Mouse (Mus musculus): ENCODE results near the gene Fam20c. TPM values are rescaled to one million over a fixed set of nuclear protein-coding genes. Genes with fewer than 3 reads are reported as not detected.

Fam20c gene
- polyA plus RNA-seq, 1 experiment from 2014 or later: 51.2 TPM

GRCm38 (mm10) chr5:138848102-138848501 lies 93.8 kb downstream of the Fam20c start:
- H3K4me2 ChIP-seq (ENCODE audit: low read length): peak overlapping the region; percentile 35
- H3K36me3 ChIP-seq (ENCODE audit: control insufficient read depth, insufficient read depth, low read length): no peaks in the 10 kb centered on the region
- no peaks in the 10 kb centered on the region for H3K9me3 ChIP-seq (ENCODE audit: control insufficient read depth, low read length)
- no peaks in the 10 kb centered on the region for H3K27me3 ChIP-seq (ENCODE audit: control insufficient read depth, insufficient read depth, low read length)
- H3K4me3 ChIP-seq (replicated peaks; ENCODE audit: low read depth, low read length): no peak overlapping the region
- no peaks in the 10 kb centered on the region for H3K4me1 ChIP-seq (ENCODE audit: control insufficient read depth, insufficient read depth, low read length)
- ATAC-seq (ENCODE audit: low FRiP score, low TSS enrichment) (peak; percentile 63; the same call in 1 of the 2 replicates), DNase-seq (peak; percentile 94)
- no peak overlapping the region for H3K27ac ChIP-seq (replicated peaks; ENCODE audit: low read depth, low read length)
- H3K9ac ChIP-seq (replicated peaks; ENCODE audit: low read length): no peak overlapping the region
- 3% methylated on average over 7 of the region's 7 CpGs for WGBS

DNA sequence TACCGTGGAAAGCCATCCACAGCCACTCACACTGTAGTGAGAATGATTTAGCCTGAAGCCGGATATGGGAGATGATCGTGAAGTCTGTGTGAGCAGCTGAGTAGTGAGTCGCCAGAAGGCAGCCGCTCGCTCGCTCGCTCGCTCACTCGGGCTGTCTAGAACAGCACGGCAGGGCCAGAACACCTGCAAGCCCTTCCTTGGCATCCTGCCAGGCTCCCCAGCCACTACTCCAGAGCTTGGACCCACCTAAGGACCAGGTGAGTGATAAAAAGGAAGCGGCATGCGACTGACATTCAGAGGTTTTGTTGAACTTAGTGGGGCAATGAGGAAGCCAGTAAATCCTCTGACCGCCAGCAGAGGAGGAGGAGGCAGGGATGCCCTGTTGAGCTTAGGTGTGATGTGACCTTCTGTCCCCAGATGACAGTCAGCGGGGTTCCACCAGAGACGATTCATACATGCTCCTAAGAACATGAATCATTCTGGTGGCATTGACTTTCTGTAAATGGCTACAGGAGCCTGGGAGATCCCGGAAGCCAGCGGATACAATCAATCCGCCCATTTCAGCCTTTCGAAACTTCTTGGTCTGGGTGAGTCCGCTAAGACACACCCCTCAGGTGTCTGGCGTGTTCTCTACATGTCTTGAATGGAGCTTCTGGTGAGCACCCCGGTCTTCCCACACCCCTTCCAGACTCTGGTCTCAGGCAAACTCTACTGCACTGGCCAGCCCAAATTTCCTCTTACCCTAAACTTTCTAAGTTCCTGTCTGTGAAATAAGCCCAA lies 95.6 kb downstream of the Fam20c start:
- no peak overlapping the region for H3K4me3 ChIP-seq (replicated peaks; ENCODE audit: low read depth, low read length)
- ATAC-seq (ENCODE audit: low FRiP score, low TSS enrichment) (no peak), DNase-seq (no peak)
- WGBS: 83% methylated on average over 23 of the region's 23 CpGs
- no peaks in the 10 kb centered on the region for H3K36me3 ChIP-seq (ENCODE audit: control insufficient read depth, insufficient read depth, low read length)
- no peaks in the 10 kb centered on the region for H3K27me3 ChIP-seq (ENCODE audit: control insufficient read depth, insufficient read depth, low read length)
- no peak overlapping the region for H3K27ac ChIP-seq (replicated peaks; ENCODE audit: low read depth, low read length)
- H3K4me1 ChIP-seq (ENCODE audit: control insufficient read depth, insufficient read depth, low read length): no peaks in the 10 kb centered on the region
- no peak overlapping the region for H3K4me2 ChIP-seq (ENCODE audit: low read length)
- H3K9ac ChIP-seq (replicated peaks; ENCODE audit: low read length): no peak overlapping the region
- no peaks in the 10 kb centered on the region for H3K9me3 ChIP-seq (ENCODE audit: control insufficient read depth, low read length)

GRCm38 (mm10) chr5:138850462-138850844 lies 96.1 kb downstream of the Fam20c start:
- no peak overlapping the region for H3K4me2 ChIP-seq (ENCODE audit: low read length)
- no peak overlapping the region for H3K27ac ChIP-seq (replicated peaks; ENCODE audit: low read depth, low read length)
- H3K4me1 ChIP-seq (ENCODE audit: control insufficient read depth, insufficient read depth, low read length): no peaks in the 10 kb centered on the region
- ATAC-seq (ENCODE audit: low FRiP score, low TSS enrichment) (no peak), DNase-seq (no peak)
- no peaks in the 10 kb centered on the region for H3K9me3 ChIP-seq (ENCODE audit: control insufficient read depth, low read length)
- H3K4me3 ChIP-seq (replicated peaks; ENCODE audit: low read depth, low read length): no peak overlapping the region
- no peak overlapping the region for H3K9ac ChIP-seq (replicated peaks; ENCODE audit: low read length)
- H3K27me3 ChIP-seq (ENCODE audit: control insufficient read depth, insufficient read depth, low read length): no peaks in the 10 kb centered on the region
- 83% methylated on average over 5 of the region's 5 CpGs for WGBS
- H3K36me3 ChIP-seq (ENCODE audit: control insufficient read depth, insufficient read depth, low read length): no peaks in the 10 kb centered on the region

DNA sequence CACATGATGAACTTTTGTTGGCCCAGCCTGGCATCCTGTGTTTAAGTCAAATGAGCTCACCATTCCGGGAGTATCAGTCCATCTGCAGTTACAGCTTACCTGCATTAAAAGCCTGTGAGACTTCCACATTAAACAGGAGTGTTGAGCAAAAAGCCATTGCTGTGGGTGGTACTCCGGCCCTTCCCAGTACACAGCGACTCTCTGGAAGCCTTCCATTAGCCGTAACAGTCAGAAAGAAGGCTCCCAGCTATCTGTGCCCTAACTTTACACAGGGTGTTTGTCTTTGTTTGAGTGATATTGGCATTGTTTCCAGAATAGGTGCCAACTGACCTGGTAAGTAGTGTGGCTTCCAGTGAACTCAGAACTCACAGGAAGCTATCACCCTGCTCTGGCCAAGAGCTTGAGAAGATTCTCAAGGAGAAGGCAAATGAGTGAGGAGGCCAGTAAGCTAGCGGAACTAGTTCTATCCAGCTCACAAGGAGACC lies 97.0 kb downstream of the Fam20c start:
- Histone ChIP-seq H3K9ac (replicated peaks; ENCODE audit: low read length) (no peak overlapping the region), H3K36me3 (ENCODE audit: control insufficient read depth, insufficient read depth, low read length) (no peaks in the 10 kb centered on the region), H3K27me3 (ENCODE audit: control insufficient read depth, insufficient read depth, low read length) (no peaks in the 10 kb centered on the region), H3K4me1 (ENCODE audit: control insufficient read depth, insufficient read depth, low read length) (no peaks in the 10 kb centered on the region), H3K4me2 (ENCODE audit: low read length) (no peak overlapping the region), H3K4me3 (replicated peaks; ENCODE audit: low read depth, low read length) (no peak overlapping the region), H3K27ac (replicated peaks; ENCODE audit: low read depth, low read length) (no peak overlapping the region), H3K9me3 (ENCODE audit: control insufficient read depth, low read length) (no peaks in the 10 kb centered on the region)
- WGBS: 93% methylated on average over 5 of the region's 5 CpGs
- ATAC-seq (ENCODE audit: low FRiP score, low TSS enrichment) (no peak), DNase-seq (no peak)

- Histone ChIP-seq H3K4me2 (ENCODE audit: low read length) (no peak overlapping the region), H3K27ac (replicated peaks; ENCODE audit: low read depth, low read length) (no peak overlapping the region), H3K4me3 (replicated peaks; ENCODE audit: low read depth, low read length) (no peak overlapping the region), H3K36me3 (ENCODE audit: control insufficient read depth, insufficient read depth, low read length) (no peaks in the 10 kb centered on the region), H3K27me3 (ENCODE audit: control insufficient read depth, insufficient read depth, low read length) (no peaks in the 10 kb centered on the region), H3K4me1 (ENCODE audit: control insufficient read depth, insufficient read depth, low read length) (no peaks in the 10 kb centered on the region), H3K9ac (replicated peaks; ENCODE audit: low read length) (no peak overlapping the region), H3K9me3 (ENCODE audit: control insufficient read depth, low read length) (no peaks in the 10 kb centered on the region)
- 67% methylated on average over 4 of the region's 4 CpGs for WGBS
- DNase-seq (no peak), ATAC-seq (ENCODE audit: low FRiP score, low TSS enrichment) (no peak)
Measured at GRCm38 (mm10) chr5:138852151-138852550, 97.8 kb downstream of the Fam20c start.

- H3K27ac ChIP-seq (replicated peaks; ENCODE audit: low read depth, low read length): no peak overlapping the region
- H3K4me1 ChIP-seq (ENCODE audit: control insufficient read depth, insufficient read depth, low read length): no peaks in the 10 kb centered on the region
- no peak for DNase-seq
- H3K9ac ChIP-seq (replicated peaks; ENCODE audit: low read length): no peak overlapping the region
- no peak overlapping the region for H3K4me2 ChIP-seq (ENCODE audit: low read length)
- no peaks in the 10 kb centered on the region for H3K27me3 ChIP-seq (ENCODE audit: control insufficient read depth, insufficient read depth, low read length)
- 74% methylated on average over 2 of the region's 2 CpGs for WGBS
- H3K9me3 ChIP-seq (ENCODE audit: control insufficient read depth, low read length): no peaks in the 10 kb centered on the region
- H3K4me3 ChIP-seq (replicated peaks; ENCODE audit: low read depth, low read length): no peak overlapping the region
- H3K36me3 ChIP-seq (ENCODE audit: control insufficient read depth, insufficient read depth, low read length): no peaks in the 10 kb centered on the region
- no peak for ATAC-seq (ENCODE audit: low FRiP score, low TSS enrichment)
Measured at GRCm38 (mm10) chr5:138853349-138853748, 99.0 kb downstream of the Fam20c start.

GRCm38 (mm10) chr5:138857010-138857617 lies 102.8 kb downstream of the Fam20c start:
- Histone ChIP-seq H3K4me2 (ENCODE audit: low read length) (no peak overlapping the region), H3K4me1 (ENCODE audit: control insufficient read depth, insufficient read depth, low read length) (no peaks in the 10 kb centered on the region), H3K27ac (replicated peaks; ENCODE audit: low read depth, low read length) (no peak overlapping the region), H3K36me3 (ENCODE audit: control insufficient read depth, insufficient read depth, low read length) (no peaks in the 10 kb centered on the region), H3K9me3 (ENCODE audit: control insufficient read depth, low read length) (no peaks in the 10 kb centered on the region), H3K27me3 (ENCODE audit: control insufficient read depth, insufficient read depth, low read length) (no peaks in the 10 kb centered on the region), H3K9ac (replicated peaks; ENCODE audit: low read length) (no peak overlapping the region), H3K4me3 (replicated peaks; ENCODE audit: low read depth, low read length) (no peak overlapping the region)
- DNase-seq (peak; percentile 88), ATAC-seq (ENCODE audit: low FRiP score, low TSS enrichment) (no peak)
- WGBS: 30% methylated on average over 9 of the region's 9 CpGs

GRCm38 (mm10) chr5:138857811-138858251 lies 103.5 kb downstream of the Fam20c start:
- Histone ChIP-seq H3K4me2 (ENCODE audit: low read length) (no peak overlapping the region), H3K4me1 (ENCODE audit: control insufficient read depth, insufficient read depth, low read length) (no peaks in the 10 kb centered on the region), H3K9ac (replicated peaks; ENCODE audit: low read length) (no peak overlapping the region), H3K27ac (replicated peaks; ENCODE audit: low read depth, low read length) (no peak overlapping the region), H3K9me3 (ENCODE audit: control insufficient read depth, low read length) (no peaks in the 10 kb centered on the region), H3K27me3 (ENCODE audit: control insufficient read depth, insufficient read depth, low read length) (no peaks in the 10 kb centered on the region), H3K36me3 (ENCODE audit: control insufficient read depth, insufficient read depth, low read length) (no peaks in the 10 kb centered on the region), H3K4me3 (replicated peaks; ENCODE audit: low read depth, low read length) (no peak overlapping the region)
- DNase-seq (peak; percentile 11), ATAC-seq (ENCODE audit: low FRiP score, low TSS enrichment) (no peak)
- 63% methylated on average over 13 of the region's 13 CpGs for WGBS
